24 mouse cellular contexts compared by ENCODE assay signal in the genomic region with DNA sequence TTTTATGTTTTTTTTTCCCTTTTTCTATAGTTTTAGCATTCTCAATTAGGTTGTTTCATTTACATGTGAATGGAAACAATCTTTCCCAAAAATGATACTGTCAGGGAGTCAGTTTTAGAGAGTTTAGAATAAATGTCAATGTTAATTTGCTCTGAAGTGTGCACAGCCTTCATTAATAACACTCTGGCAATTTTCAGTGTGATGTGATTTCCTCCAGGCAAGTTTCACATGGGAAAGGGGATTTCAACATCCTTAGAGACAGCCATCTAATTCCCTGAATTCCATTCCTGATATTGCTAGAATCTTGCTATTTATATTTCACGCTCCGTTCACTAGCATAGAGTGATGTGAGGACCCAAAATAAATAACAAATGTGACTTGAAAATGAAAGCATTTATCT. TPM values are rescaled to one million over a fixed set of nuclear protein-coding genes. Genes with fewer than 3 reads are reported as not detected.
"Had no signal": no experiment of that assay in that cellular context is flagged by ENCODE, and none has a peak within 500 bp of the region (broad histone marks: within the 10 kb centered on the region; RNA-seq: fewer than 3 reads in every experiment).

No protein-coding gene starts in this region.

- H3K4me1 ChIP-seq: limb, embryonic 10.5 days; limb, embryonic 13.5 days; liver, embryonic 12.5 days; liver, embryonic 15.5 days; lung, embryonic 15.5 days; midbrain, embryonic 12.5 days; neural tube, embryonic 13.5 days; stomach, embryonic 15.5 days had no signal

- H3K9ac ChIP-seq: limb, embryonic 13.5 days; liver, embryonic 12.5 days; liver, embryonic 15.5 days; lung, embryonic 15.5 days; midbrain, embryonic 12.5 days; neural tube, embryonic 13.5 days; stomach, embryonic 15.5 days had no signal

- H3K36me3 ChIP-seq: limb, embryonic 10.5 days; limb, embryonic 13.5 days; liver, embryonic 12.5 days; liver, embryonic 15.5 days; lung, embryonic 15.5 days; midbrain, embryonic 12.5 days; neural tube, embryonic 13.5 days; stomach, embryonic 15.5 days had no signal

- H3K4me2 ChIP-seq: limb, embryonic 13.5 days; liver, embryonic 12.5 days; liver, embryonic 15.5 days; lung, embryonic 15.5 days; midbrain, embryonic 12.5 days; neural tube, embryonic 13.5 days; stomach, embryonic 15.5 days had no signal

- H3K27ac ChIP-seq: layer of hippocampus, adult 2 months; limb, embryonic 10.5 days; limb, embryonic 13.5 days; liver, embryonic 12.5 days; liver, embryonic 15.5 days; lung, embryonic 15.5 days; macrophage; midbrain, embryonic 12.5 days; neural tube, embryonic 13.5 days; stomach, embryonic 15.5 days had no signal

- H3K27me3 ChIP-seq: limb, embryonic 13.5 days; liver, embryonic 12.5 days; liver, embryonic 15.5 days; lung, embryonic 15.5 days; midbrain, embryonic 12.5 days; neural tube, embryonic 13.5 days; stomach, embryonic 15.5 days had no signal

- H3K9me3 ChIP-seq: limb, embryonic 10.5 days; limb, embryonic 13.5 days; liver, embryonic 12.5 days; liver, embryonic 15.5 days; lung, embryonic 15.5 days; midbrain, embryonic 12.5 days; neural tube, embryonic 13.5 days; stomach, embryonic 15.5 days had no signal

- ATAC-seq: intestine, postnatal 0 days; liver, embryonic 12.5 days had no signal

- H3K4me3 ChIP-seq: layer of hippocampus, adult 2 months; limb, embryonic 10.5 days; limb, embryonic 13.5 days; liver, embryonic 12.5 days; liver, embryonic 15.5 days; lung, embryonic 15.5 days; midbrain, embryonic 12.5 days; myocyte; neural tube, embryonic 13.5 days; stomach, embryonic 15.5 days had no signal

- DNase-seq: kidney, adult 9 months; kidney, postnatal 14 days; kidney, postnatal 4 days; layer of hippocampus, adult 9-11 months; liver; lung, adult 18-20 months; lung, postnatal 14 days; right cerebral cortex, postnatal 25 days; spleen, adult 18-20 months; thymus, postnatal 25 days had no signal

RNA-seq across cellular contexts. Expression of a gene that starts 55.2 kb away (rescaled TPM):
- polyA plus RNA-seq: intestine, embryonic 14.5 days; intestine, postnatal 0 days; limb, embryonic 10.5 days; macrophage; thymus, postnatal 0 days had no signal
